Mouse (Mus musculus): Measurements from ENCODE around the gene Gas7.

Gene Gas7

GRCm38 (mm10) chr11:67577994-67578393, 122.8 kb downstream of the Gas7 start:
- no peak for DNase-seq

- no peak for DNase-seq
These were observed 123.9 kb downstream of the Gas7 start for GRCm38 (mm10) chr11:67579136-67579535.

GRCm38 (mm10) chr11:67581549-67581948, 126.3 kb downstream of the Gas7 start:
- DNase-seq, result no peak

GRCm38 (mm10) chr11:67582570-67582969, 127.3 kb downstream of the Gas7 start:
- no peak for DNase-seq

GRCm38 (mm10) chr11:67585016-67585415, 129.8 kb downstream of the Gas7 start:
- DNase-seq, result no peak

- DNase-seq, result no peak
These were observed 130.4 kb downstream of the Gas7 start for GRCm38 (mm10) chr11:67585629-67586028.

GRCm38 (mm10) chr11:67586231-67586994, 131.2 kb downstream of the Gas7 start:
- DNase-seq, result no peak

GRCm38 (mm10) chr11:67588196-67588827, 133.1 kb downstream of the Gas7 start:
- no peak for DNase-seq

- no peak for DNase-seq
These were observed 133.6 kb downstream of the Gas7 start for GRCm38 (mm10) chr11:67588828-67589314.

GRCm38 (mm10) chr11:67596233-67596632, 141.0 kb downstream of the Gas7 start:
- DNase-seq, result no peak

GRCm38 (mm10) chr11:67596856-67597255, 141.6 kb downstream of the Gas7 start:
- no peak for DNase-seq

- no peak for DNase-seq
These were observed 142.2 kb downstream of the Gas7 start for GRCm38 (mm10) chr11:67597388-67597787.

- no peak for DNase-seq
These were observed 143.9 kb downstream of the Gas7 start for GRCm38 (mm10) chr11:67599141-67599540.

- no peak for DNase-seq
These were observed 145.6 kb downstream of the Gas7 start for GRCm38 (mm10) chr11:67600710-67601430.

GRCm38 (mm10) chr11:67602711-67603369, 147.6 kb downstream of the Gas7 start:
- no peak for DNase-seq

GRCm38 (mm10) chr11:67604481-67604880, 149.2 kb downstream of the Gas7 start:
- DNase-seq, result no peak

GRCm38 (mm10) chr11:67608114-67608683, 153.0 kb downstream of the Gas7 start:
- peak; percentile 25 for DNase-seq

GRCm38 (mm10) chr11:67612158-67612839, 157.1 kb downstream of the Gas7 start:
- DNase-seq, result no peak

- DNase-seq, result no peak
These were observed 161.5 kb downstream of the Gas7 start for GRCm38 (mm10) chr11:67616557-67617239.

GRCm38 (mm10) chr11:67622340-67622739, 167.1 kb downstream of the Gas7 start:
- no peak for DNase-seq

GRCm38 (mm10) chr11:67627179-67627578, 171.9 kb downstream of the Gas7 start:
- no peak for DNase-seq
